ENCODE assay signal across 8 mouse cellular contexts in genomic region chr17:34188010-34188409, GRCm38 (mm10). TPM values are rescaled to one million over a fixed set of nuclear protein-coding genes. Genes with fewer than 3 reads are reported as not detected.
DNase-seq lines count a peak whose midpoint lies in the region; ATAC-seq and TF ChIP-seq lines count a peak whose summit lies in the region.

No protein-coding gene starts in this region.

- peak overlapping the region; percentile 80 for H3K4me3 ChIP-seq in G1E (ENCODE audit: low read depth, low read length)
- H3K4me3 ChIP-seq in forebrain, embryonic 14.5 days (ENCODE audit: low read depth, low read length), result peak overlapping the region; percentile 39
- H3K4me3 ChIP-seq in limb, embryonic 10.5 days, result peak overlapping the region; percentile 53

- H3K4me1 ChIP-seq in G1E (ENCODE audit: insufficient read depth, low read depth, low read length), result peaks cover 26% of the 10 kb centered on the region
- H3K4me1 ChIP-seq in forebrain, embryonic 14.5 days (ENCODE audit: control insufficient read depth, insufficient read depth, low read length), result peaks cover 9% of the 10 kb centered on the region
- peaks cover 18% of the 10 kb centered on the region for H3K4me1 ChIP-seq in limb, embryonic 10.5 days

- no peaks in the 10 kb centered on the region for H3K9me3 ChIP-seq in G1E (replicated peaks)
- no peaks in the 10 kb centered on the region for H3K9me3 ChIP-seq in forebrain, embryonic 14.5 days (replicated peaks; ENCODE audit: control insufficient read depth, low read length)
- H3K9me3 ChIP-seq in limb, embryonic 10.5 days (replicated peaks), result no peaks in the 10 kb centered on the region

- no peak for ATAC-seq in G1E (ENCODE audit: extremely low read depth, insufficient number of reproducible peaks, low FRiP score, poor library complexity, severe bottlenecking)
- peak; percentile 8; the same call in 1 of the 2 replicates for ATAC-seq in forebrain, embryonic 14.5 days

- H3K9ac ChIP-seq in forebrain, embryonic 14.5 days (ENCODE audit: low read length), result peak overlapping the region; percentile 61

- H3K27ac ChIP-seq in forebrain, embryonic 14.5 days (ENCODE audit: low read depth, low read length), result no peak overlapping the region
- peak overlapping the region; percentile 50; the same call in 1 of the 2 replicates for H3K27ac ChIP-seq in limb, embryonic 10.5 days

- peaks cover 45% of the 10 kb centered on the region for H3K27me3 ChIP-seq in G1E (ENCODE audit: insufficient read depth, low read length)
- H3K27me3 ChIP-seq in forebrain, embryonic 14.5 days (replicated peaks; ENCODE audit: control insufficient read depth, insufficient read depth, low read length), result peaks cover 42% of the 10 kb centered on the region
- H3K27me3 ChIP-seq in limb, embryonic 10.5 days (ENCODE audit: low read depth, poor library complexity, severe bottlenecking), result peaks cover 98% of the 10 kb centered on the region

- H3K4me2 ChIP-seq in forebrain, embryonic 14.5 days (ENCODE audit: low read length), result peak overlapping the region; percentile 78

- 3% methylated on average over 20 of the region's 20 CpGs for WGBS in forebrain, embryonic 14.5 days
- WGBS in limb, embryonic 10.5 days, result 3% methylated on average over 20 of the region's 20 CpGs

- H3K36me3 ChIP-seq in G1E (replicated peaks), result peaks cover 15% of the 10 kb centered on the region
- no peaks in the 10 kb centered on the region for H3K36me3 ChIP-seq in forebrain, embryonic 14.5 days (ENCODE audit: control insufficient read depth, insufficient read depth, low read length)
- H3K36me3 ChIP-seq in limb, embryonic 10.5 days, result no peaks in the 10 kb centered on the region

- no peak for TF ChIP-seq CTCF in G1E (IDR thresholded peaks at IDR 0.05; ENCODE audit: low read depth, low read length)

- peak; percentile 48 for DNase-seq in gastrocnemius, postnatal 10 days
- no peak for DNase-seq in gastrocnemius, postnatal 4 days (ENCODE audit: low spot score in 2 of 2)
- DNase-seq in G1E (ENCODE audit: low spot score), result no peak
- DNase-seq in forebrain, embryonic 14.5 days (ENCODE audit: low spot score), result no peak
- DNase-seq in limb, embryonic 10.5 days (ENCODE audit: low spot score), result no peak
- DNase-seq in naive thymus-derived CD4-positive, alpha-beta T cell, adult 2 months (ENCODE audit: low read depth), result peak; percentile 61
- DNase-seq in Muller cell, postnatal 12 days (ENCODE audit: inconsistent ontology term), result no peak
- no peak for DNase-seq in cerebellum, adult 11 months

RNA-seq across cellular contexts. Expression of gene Psmb9, which starts 0.4 kb away (rescaled TPM):
- total RNA-seq in gastrocnemius, postnatal 10 days (2021), result 1 to 10 TPM; 1.6 to 1.7 TPM
- 1 to 10 TPM; 1.6 to 4.1 TPM for total RNA-seq in gastrocnemius, postnatal 4 days (2021)
- total RNA-seq in G1E (2014; fragmentation: Nextera tagmentation) (not detected in 2 replicates), G1E (2017) (3.7 and 4.8 TPM in 2 replicates)
- polyA plus RNA-seq in G1E (2012), result 1.5 and 1.9 TPM in 2 replicates
- polyA plus RNA-seq in forebrain, embryonic 14.5 days (2014; fragmentation: Nextera tagmentation; extraction: Ambion mirVana), result 0.58 and 1.0 TPM in 2 replicates
- 0.78 and 1.1 TPM in 2 replicates for polyA plus RNA-seq in limb, embryonic 10.5 days (2016; fragmentation: Nextera tagmentation; extraction: Ambion mirVana)

RNA-seq across cellular contexts. Expression of gene Tap1, which starts 0.7 kb away (rescaled TPM):
- total RNA-seq in gastrocnemius, postnatal 10 days (2021), result 1 to 10 TPM; 2.6 to 3.8 TPM
- total RNA-seq in gastrocnemius, postnatal 4 days (2021), result 1 to 10 TPM; 4.4 to 5.4 TPM
- total RNA-seq in G1E (2014; fragmentation: Nextera tagmentation), result 6.5 and 6.8 TPM in 2 replicates
- total RNA-seq in G1E (2017), result 7.2 and 11.0 TPM in 2 replicates
- 7.4 and 7.6 TPM in 2 replicates for polyA plus RNA-seq in G1E (2012)
- polyA plus RNA-seq in forebrain, embryonic 14.5 days (2014; fragmentation: Nextera tagmentation; extraction: Ambion mirVana), result 1.1 and 1.2 TPM in 2 replicates
- polyA plus RNA-seq in limb, embryonic 10.5 days (2016; fragmentation: Nextera tagmentation; extraction: Ambion mirVana), result 1.6 and 3.2 TPM in 2 replicates

RNA-seq across cellular contexts. Expression of gene Psmb8, which starts 9.5 kb away (rescaled TPM):
- total RNA-seq in gastrocnemius, postnatal 10 days (2021), result 1 to 10 TPM; 4.5 to 5.1 TPM
- 1 to 10 TPM; 4.3 to 6.1 TPM for total RNA-seq in gastrocnemius, postnatal 4 days (2021)
- not detected in 2 replicates for total RNA-seq in G1E (2014; fragmentation: Nextera tagmentation)
- total RNA-seq in G1E (2017), result 0.06 and 0.11 TPM in 2 replicates
- polyA plus RNA-seq in G1E (2012), result 0.15 and 0.25 TPM in 2 replicates
- polyA plus RNA-seq in forebrain, embryonic 14.5 days (2014; fragmentation: Nextera tagmentation; extraction: Ambion mirVana), result 1.8 and 2.7 TPM in 2 replicates
- 0.74 and 0.87 TPM in 2 replicates for polyA plus RNA-seq in limb, embryonic 10.5 days (2016; fragmentation: Nextera tagmentation; extraction: Ambion mirVana)

RNA-seq across cellular contexts. Expression of gene Tap2, which starts 15.3 kb away (rescaled TPM):
- total RNA-seq in gastrocnemius, postnatal 10 days (2021), result 1 to 10 TPM; 6.5 to 7.0 TPM
- 1 to 10 TPM; 8.1 to 8.3 TPM for total RNA-seq in gastrocnemius, postnatal 4 days (2021)
- total RNA-seq in G1E (2014; fragmentation: Nextera tagmentation) (7.8 and 8.7 TPM in 2 replicates), G1E (2017) (12.0 and 13.4 TPM in 2 replicates)
- polyA plus RNA-seq in G1E (2012), result 56.4 and 58.9 TPM in 2 replicates
- polyA plus RNA-seq in forebrain, embryonic 14.5 days (2014; fragmentation: Nextera tagmentation; extraction: Ambion mirVana), result 0.28 and 0.61 TPM in 2 replicates
- polyA plus RNA-seq in limb, embryonic 10.5 days (2016; fragmentation: Nextera tagmentation; extraction: Ambion mirVana), result 0.49 and 0.61 TPM in 2 replicates

RNA-seq across cellular contexts. Expression of gene H2-DMb1, which starts 35.1 kb away (rescaled TPM):
- total RNA-seq in gastrocnemius, postnatal 10 days (2021), result 1 to 10 TPM; 1.4 to 1.8 TPM
- 1 to 10 TPM in 1 of 2 experiments, under 1 TPM in 1; 0.70 to 1.4 TPM for total RNA-seq in gastrocnemius, postnatal 4 days (2021)
- total RNA-seq in G1E (2014; fragmentation: Nextera tagmentation), result not detected in 2 replicates
- total RNA-seq in G1E (2017), result 0.41 and 0.44 TPM in 2 replicates
- polyA plus RNA-seq in G1E (2012), result 0.06 and 0.10 TPM in 2 replicates
- polyA plus RNA-seq in forebrain, embryonic 14.5 days (2014; fragmentation: Nextera tagmentation; extraction: Ambion mirVana), result 0.66 and 1.2 TPM in 2 replicates
- 0.18 and 0.51 TPM in 2 replicates for polyA plus RNA-seq in limb, embryonic 10.5 days (2016; fragmentation: Nextera tagmentation; extraction: Ambion mirVana)

Comparison
In these comparisons a context has a peak if more than half of its experiments do, and no peak if none do; other contexts are left out.
1. DNase-seq: peak in gastrocnemius, postnatal 10 days (single experiment) and naive thymus-derived CD4-positive, alpha-beta T cell, adult 2 months (single experiment); none in gastrocnemius, postnatal 4 days (0 of 2), G1E (single experiment), forebrain, embryonic 14.5 days (single experiment), limb, embryonic 10.5 days (single experiment), Muller cell, postnatal 12 days (single experiment) and cerebellum, adult 11 months (single experiment).
2. RNA of gene Psmb8, which starts 9.5 kb away (total RNA-seq): 4.3 to 6.1 TPM in gastrocnemius, postnatal 4 days and 4.5 to 5.1 TPM in gastrocnemius, postnatal 10 days; 0.06 to 0.11 TPM in G1E; every median in the first group is over 4 times any median in the second.
3. Peak in every context shown above with its lines, with median percentiles within 50 percentile points of each other: H3K4me3 ChIP-seq.